Mouse (Mus musculus) kidney, postnatal 0 days (tissue): ENCODE results near the gene Tmem176a. TPM values are rescaled to one million over a fixed set of nuclear protein-coding genes. Genes with fewer than 3 reads are reported as not detected.

Experiments
- ATAC-seq: fragments of 200-750 bp; cut with Nextera tagmentation; replicated peaks from 2 replicates; pipeline ENCODE4 v1.8.0; 2017; ENCODE audit warnings: low read depth, moderate number of reproducible peaks, moderate TSS enrichment, moderate library complexity; ENCODE audit not compliant: low FRiP score
- DNase-seq: peaks from one replicate; pipeline ENCODE4 v3.0.0-alpha.2; 2016; ENCODE audit warnings: low spot score
- H3K27ac ChIP-seq: fragments of 300-500 bp; sonication (generic); 2 replicates; pipeline ENCODE4 v1.5.1; 2014; ENCODE audit warnings: mild to moderate bottlenecking
- H3K27me3 ChIP-seq: fragments of 300-500 bp; sonication (generic); 2 replicates; pipeline ENCODE4 v1.6.1; 2014; ENCODE audit warnings: low read length, mixed read lengths; ENCODE audit not compliant: insufficient read depth
- H3K36me3 ChIP-seq: fragments of 300-500 bp; sonication (generic); 2 replicates; pipeline ENCODE4 v1.6.1; 2014; ENCODE audit warnings: low read length, mixed read lengths; ENCODE audit not compliant: insufficient read depth
- H3K4me1 ChIP-seq: fragments of 300-500 bp; sonication (generic); replicated peaks from 2 replicates; pipeline ENCODE4 v1.6.1; 2014; ENCODE audit warnings: antibody characterized with exemption, low read length, mixed read lengths; ENCODE audit not compliant: insufficient read depth
- H3K4me2 ChIP-seq: fragments of 300-500 bp; sonication (generic); 2 replicates; pipeline ENCODE4 v1.6.1; 2014; ENCODE audit warnings: mild to moderate bottlenecking, low read length, moderate library complexity, mixed read lengths
- H3K4me3 ChIP-seq: fragments of 300-500 bp; sonication (generic); replicated peaks from 2 replicates; pipeline ENCODE4 v1.5.1; 2014; ENCODE audit warnings: low read depth, low read length
- H3K9ac ChIP-seq: fragments of 300-500 bp; sonication (generic); 2 replicates; pipeline ENCODE4 v1.6.1; 2014; ENCODE audit warnings: low read depth, low read length
- H3K9me3 ChIP-seq: fragments of 300-500 bp; sonication (generic); replicated peaks from 2 replicates; pipeline ENCODE4 v1.6.1; 2016; ENCODE audit warnings: low read length, inconsistent platforms, mixed read lengths
- CTCF ChIP-seq: IDR thresholded peaks from 2 replicates; pipeline ENCODE4 v1.5.1; 2016; ENCODE audit warnings: antibody characterized with exemption, low read depth, mild to moderate bottlenecking, moderate library complexity
- WGBS: fragments of 180-500 bp; shearing (Covaris S2); extraction: QIAGEN DNeasy Blood & Tissue Kit; methylation state at CpG from one replicate; pipeline ENCODE4 v1.1.7; 2014; 5-methylcytosine and 5-hydroxymethylcytosine counted together
- polyA plus RNA-seq: library from polyadenylated mRNA; unstranded; fragments of >200 nt; fragmentation: Nextera tagmentation; extraction: Ambion mirVana; gene quantifications from 2 replicates; pipeline ENCODE4 v1.2.1, GENCODE M21; 2015

Gene Tmem176a
- polyA plus RNA-seq, 1 experiment from 2014 or later: 333 TPM

DNA sequence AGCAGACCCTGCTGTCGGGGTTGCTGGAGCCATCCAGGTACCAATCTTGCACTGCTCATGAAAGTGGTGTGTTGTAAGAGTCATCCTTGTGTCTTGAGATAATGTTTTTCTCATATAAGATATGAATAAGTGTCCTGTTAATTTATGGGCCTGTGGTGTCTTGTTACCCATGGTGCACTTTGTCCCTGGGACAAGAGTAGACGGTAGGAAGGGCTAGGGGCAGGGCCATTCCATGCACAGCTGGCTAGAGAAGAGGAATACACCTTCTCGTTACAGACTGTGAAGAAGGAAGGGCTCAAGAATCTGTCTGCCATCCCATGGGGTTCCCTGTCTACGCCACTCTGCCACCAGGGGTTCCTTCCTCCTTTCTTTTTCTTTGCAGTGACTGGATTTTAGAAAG lies 33.9 kb downstream of the Tmem176a start:
- Histone ChIP-seq H3K4me2 (no peak overlapping the region), H3K36me3 (no peaks in the 10 kb centered on the region), H3K27me3 (no peaks in the 10 kb centered on the region), H3K9me3 (no peaks in the 10 kb centered on the region), H3K4me3 (no peak overlapping the region), H3K9ac (no peak overlapping the region), H3K4me1 (no peaks in the 10 kb centered on the region; the same call in 1 of the 2 replicates), H3K27ac (no peak overlapping the region)
- ATAC-seq (no peak; the same call in 1 of the 2 replicates), DNase-seq (no peak)
- WGBS: 80% methylated on average over 4 of the region's 4 CpGs
- TF ChIP-seq CTCF: no peak

DNA sequence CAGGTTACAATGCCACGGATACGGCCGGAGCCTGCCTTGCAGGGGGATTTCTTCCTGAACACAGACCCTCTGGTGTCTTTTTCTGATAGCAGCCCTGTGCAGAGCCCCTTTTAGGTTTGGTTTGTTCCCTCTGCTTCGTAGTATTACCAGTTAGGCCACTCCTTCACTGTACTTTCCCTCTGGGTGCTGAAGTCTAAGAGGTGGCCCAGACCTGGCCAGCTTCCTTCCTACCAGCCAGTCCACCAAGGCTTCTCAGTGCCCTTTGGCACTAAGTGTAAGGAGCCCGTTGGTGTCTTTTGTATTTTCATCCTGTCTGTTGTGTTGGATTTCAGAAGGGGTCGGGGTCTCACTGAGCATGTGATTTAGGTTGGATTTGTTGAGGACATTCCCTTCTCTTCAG lies 34.8 kb downstream of the Tmem176a start:
- Histone ChIP-seq H3K9me3 (no peaks in the 10 kb centered on the region), H3K36me3 (no peaks in the 10 kb centered on the region), H3K27ac (no peak overlapping the region), H3K4me1 (no peaks in the 10 kb centered on the region; the same call in 1 of the 2 replicates), H3K9ac (no peak overlapping the region), H3K27me3 (no peaks in the 10 kb centered on the region), H3K4me3 (no peak overlapping the region), H3K4me2 (no peak overlapping the region)
- 75% methylated on average over 6 of the region's 6 CpGs for WGBS
- no peak for DNase-seq
- peak; percentile 52; the same call in 1 of the 2 replicates for ATAC-seq
- TF ChIP-seq CTCF: no peak

DNA sequence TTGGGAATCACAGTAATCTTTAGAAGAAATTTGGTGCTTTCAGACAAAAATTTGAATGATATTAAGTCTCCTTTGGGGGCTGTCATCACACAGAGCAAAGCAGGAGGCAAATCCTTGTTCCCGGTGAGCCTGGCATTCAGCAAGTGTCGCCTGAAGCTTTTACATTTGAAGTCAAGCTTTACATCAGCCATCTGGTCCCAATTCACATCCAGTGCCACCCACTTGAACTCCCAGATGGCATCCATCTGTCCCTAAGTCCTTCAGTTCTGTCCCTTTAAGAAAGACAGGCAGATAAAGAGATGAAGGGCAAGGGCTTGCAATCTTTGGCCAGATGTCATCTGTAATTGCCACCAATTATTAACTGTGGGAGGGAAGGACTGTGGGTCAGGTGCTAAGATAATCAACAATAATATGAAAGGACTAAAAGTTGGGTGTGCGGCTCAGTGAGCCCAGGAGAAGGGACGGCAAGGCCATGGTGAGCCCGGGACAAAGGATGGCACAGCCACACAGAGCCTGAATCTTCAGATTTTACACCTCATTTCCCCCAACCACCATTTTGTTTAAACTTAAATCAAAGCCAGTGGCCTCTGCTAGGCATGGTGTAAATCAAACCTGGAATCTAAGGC lies 35.9 kb downstream of the Tmem176a start:
- DNase-seq (no peak), ATAC-seq (no peak)
- Histone ChIP-seq H3K27me3 (no peaks in the 10 kb centered on the region), H3K4me3 (no peak overlapping the region), H3K4me2 (no peak overlapping the region), H3K36me3 (no peaks in the 10 kb centered on the region), H3K9me3 (no peaks in the 10 kb centered on the region), H3K9ac (no peak overlapping the region), H3K4me1 (no peaks in the 10 kb centered on the region; the same call in 1 of the 2 replicates), H3K27ac (no peak overlapping the region)
- WGBS: 46% methylated on average over 5 of the region's 5 CpGs
- TF ChIP-seq CTCF: no peak

DNA sequence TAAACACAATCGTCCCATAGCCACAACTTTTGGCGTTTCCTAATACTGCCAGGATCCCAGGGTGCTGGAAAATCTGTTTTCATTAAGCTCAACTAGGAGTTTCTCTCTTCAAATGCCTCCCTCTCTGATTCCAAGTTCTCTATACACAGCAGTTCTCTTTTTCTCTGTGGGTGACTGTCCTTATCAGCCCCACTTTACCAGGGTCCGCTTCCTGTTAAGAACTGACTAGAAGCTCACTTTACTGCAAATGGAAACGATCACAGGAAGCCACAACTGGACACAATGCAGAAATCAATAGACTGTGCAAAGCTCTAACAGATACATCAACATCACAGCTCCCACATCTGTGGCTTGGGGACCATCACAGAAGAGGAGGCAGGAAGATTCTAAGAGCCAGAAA lies 53.5 kb downstream of the Tmem176a start:
- H3K9ac ChIP-seq: no peak overlapping the region
- 72% methylated on average over 4 of the region's 4 CpGs for WGBS
- H3K9me3 ChIP-seq: no peaks in the 10 kb centered on the region
- no peaks in the 10 kb centered on the region for H3K27me3 ChIP-seq
- DNase-seq: no peak
- H3K27ac ChIP-seq: peak overlapping the region; percentile 91
- H3K4me1 ChIP-seq: 0 out of 2 replicates have a peak, but pooled peaks cover 5% of the 10 kb centered on the region
- no peak overlapping the region for H3K4me3 ChIP-seq
- no peak overlapping the region for H3K4me2 ChIP-seq
- no peak for TF ChIP-seq CTCF
- no peaks in the 10 kb centered on the region for H3K36me3 ChIP-seq
- ATAC-seq: no peak

DNA sequence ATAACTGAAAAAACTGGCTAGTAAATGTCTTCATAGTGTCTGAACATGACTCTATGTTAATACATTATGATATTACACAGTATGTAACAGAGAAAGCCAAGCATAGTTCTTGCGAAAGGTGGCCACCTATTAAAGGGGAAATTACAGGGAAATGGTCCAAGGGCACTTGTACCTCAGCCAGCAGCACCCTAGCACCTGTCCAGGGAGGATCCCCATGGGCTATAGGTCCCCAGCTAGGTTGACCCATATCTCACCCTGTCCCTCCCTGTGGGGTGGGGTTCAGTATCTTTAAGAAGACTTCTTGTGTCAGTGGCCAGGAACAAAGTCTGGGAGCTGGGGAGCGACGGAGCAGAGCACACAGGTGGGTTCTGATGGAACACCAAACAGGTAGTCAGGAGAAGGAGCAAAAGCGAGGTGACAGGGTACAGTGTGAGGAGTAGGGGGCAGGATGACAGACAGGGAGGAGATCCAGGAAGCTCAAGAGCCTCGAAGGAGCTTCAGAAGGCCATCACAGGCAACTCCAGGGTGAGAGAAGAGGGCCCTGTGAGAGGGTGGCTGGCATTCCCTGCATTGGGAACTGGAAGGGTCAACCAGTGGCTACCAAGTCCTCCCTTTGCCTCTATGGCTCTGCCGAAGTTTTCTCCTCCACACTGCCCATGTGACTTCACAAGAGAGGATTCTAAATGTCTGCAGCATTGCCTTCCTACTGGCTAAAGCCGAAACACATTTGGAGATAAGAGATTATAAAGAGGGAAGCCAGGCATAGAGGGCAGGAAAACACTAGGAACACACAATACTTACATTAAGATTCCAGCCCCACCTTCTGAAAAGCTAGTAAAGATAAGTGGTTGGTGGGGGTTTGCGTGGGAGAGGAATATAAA lies 54.5 kb downstream of the Tmem176a start:
- H3K9me3 ChIP-seq: no peaks in the 10 kb centered on the region
- H3K4me1 ChIP-seq: 0 out of 2 replicates have a peak, but pooled peaks cover 5% of the 10 kb centered on the region
- no peaks in the 10 kb centered on the region for H3K27me3 ChIP-seq
- peak overlapping the region; percentile 91 for H3K27ac ChIP-seq
- ATAC-seq (0 out of 2 replicates have a peak, but pooled peaks have one; percentile 10), DNase-seq (no peak)
- H3K36me3 ChIP-seq: no peaks in the 10 kb centered on the region
- H3K9ac ChIP-seq: no peak overlapping the region
- no peak for TF ChIP-seq CTCF
- WGBS: 68% methylated on average over 8 of the region's 8 CpGs
- no peak overlapping the region for H3K4me3 ChIP-seq
- no peak overlapping the region for H3K4me2 ChIP-seq

DNA sequence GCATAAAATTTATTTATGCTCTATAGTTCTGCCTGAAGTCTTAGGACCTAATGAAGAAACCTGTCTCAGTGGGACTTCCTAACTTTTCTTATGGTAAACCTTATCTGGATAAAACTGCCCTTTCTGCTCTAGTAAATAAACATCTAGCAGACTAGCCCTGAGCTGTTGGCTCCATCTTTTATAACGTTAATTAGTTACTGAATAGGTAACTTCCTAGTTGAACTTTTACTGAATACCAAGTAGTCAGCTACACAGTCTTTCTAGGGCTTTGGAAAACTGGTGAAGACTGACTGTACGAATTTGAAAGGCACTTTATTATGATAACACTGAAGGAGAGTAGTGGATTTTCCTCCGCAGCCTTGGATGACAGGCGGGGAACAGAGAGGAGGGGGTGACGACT lies 55.2 kb downstream of the Tmem176a start:
- no peak overlapping the region for H3K4me2 ChIP-seq
- DNase-seq (peak; percentile 47), ATAC-seq (peak; percentile 65; the same call in 1 of the 2 replicates)
- no peak overlapping the region for H3K9ac ChIP-seq
- H3K27me3 ChIP-seq: no peaks in the 10 kb centered on the region
- 0 out of 2 replicates have a peak, but pooled peaks cover 5% of the 10 kb centered on the region for H3K4me1 ChIP-seq
- WGBS: 61% methylated on average over 5 of the region's 5 CpGs
- H3K9me3 ChIP-seq: no peaks in the 10 kb centered on the region
- H3K27ac ChIP-seq: peak overlapping the region; percentile 91
- TF ChIP-seq CTCF: no peak
- no peak overlapping the region for H3K4me3 ChIP-seq
- H3K36me3 ChIP-seq: no peaks in the 10 kb centered on the region

Other genes starting within 250 kb of the Tmem176a start
- 37.4 and 43.5 TPM in 2 replicates for gene Repin1, start 247.0 kb upstream of the Tmem176a start, polyA plus RNA-seq
- gene Gm44965, start 247.0 kb upstream of the Tmem176a start, polyA plus RNA-seq: not detected in 2 replicates
- gene Zfp775, start 238.9 kb upstream of the Tmem176a start, polyA plus RNA-seq: 6.4 and 7.7 TPM in 2 replicates
- 7.1 and 7.9 TPM in 2 replicates for gene AI854703, start 214.2 kb upstream of the Tmem176a start, polyA plus RNA-seq
- 4.2 and 4.5 TPM in 2 replicates for gene Gimap8, start 193.7 kb upstream of the Tmem176a start, polyA plus RNA-seq
- gene Gimap9, start 164.8 kb upstream of the Tmem176a start, polyA plus RNA-seq: 13.7 and 15.2 TPM in 2 replicates
- 71.3 and 75.4 TPM in 2 replicates for gene Gimap4, start 156.4 kb upstream of the Tmem176a start, polyA plus RNA-seq
- 60.1 and 60.6 TPM in 2 replicates for gene Gimap6, start 132.7 kb upstream of the Tmem176a start, polyA plus RNA-seq
- 2.7 and 3.2 TPM in 2 replicates for gene Gm28053, start 122.3 kb upstream of the Tmem176a start, polyA plus RNA-seq
- gene Gimap7, start 122.3 kb upstream of the Tmem176a start, polyA plus RNA-seq: 0.10 and 0.14 TPM in 2 replicates
- 26.8 and 29.7 TPM in 2 replicates for gene Gimap1, start 101.9 kb upstream of the Tmem176a start, polyA plus RNA-seq
- 26.4 and 32.2 TPM in 2 replicates for gene Gimap5, start 94.7 kb upstream of the Tmem176a start, polyA plus RNA-seq
- 0.13 and 0.17 TPM in 2 replicates for gene Gimap3, start 70.1 kb upstream of the Tmem176a start, polyA plus RNA-seq
- gene Tmem176b, start 577 bp downstream of the Tmem176a start, polyA plus RNA-seq: 669 and 685 TPM in 2 replicates
- gene Aoc1, start 32.0 kb downstream of the Tmem176a start, polyA plus RNA-seq: 9.9 and 11.0 TPM in 2 replicates
- gene 1600015I10Rik, start 89.0 kb downstream of the Tmem176a start, polyA plus RNA-seq: not detected in 2 replicates
- gene Doxl2, start 134.0 kb downstream of the Tmem176a start, polyA plus RNA-seq: not detected in 2 replicates
- gene Svs1, start 145.9 kb downstream of the Tmem176a start, polyA plus RNA-seq: not detected in 2 replicates
- 0.36 and 0.47 TPM in 2 replicates for gene Gpnmb, start 195.6 kb downstream of the Tmem176a start, polyA plus RNA-seq
- gene Malsu1, start 232.9 kb downstream of the Tmem176a start, polyA plus RNA-seq: 113 and 123 TPM in 2 replicates